Mouse (Mus musculus) lung, postnatal 0 days (tissue): ENCODE data around the gene Ramp1. TPM values are rescaled to one million over a fixed set of nuclear protein-coding genes. Genes with fewer than 3 reads are reported as not detected.

Source experiments
- ATAC-seq: fragments of 200-750 bp; cut with Nextera tagmentation; 2 replicates; pipeline ENCODE4 v1.8.0; 2017; ENCODE audit warnings: moderate library complexity
- DNase-seq: peaks from one replicate; pipeline ENCODE4 v3.0.0-alpha.2; 2016; ENCODE audit warnings: low spot score
- H3K27ac ChIP-seq: fragments of 300-500 bp; sonication (generic); 2 replicates; pipeline ENCODE4 v1.5.1; 2014; ENCODE audit warnings: antibody characterized with exemption, mild to moderate bottlenecking, low read length, mixed read lengths
- H3K27me3 ChIP-seq: fragments of 300-500 bp; sonication (generic); replicated peaks from 2 replicates; pipeline ENCODE4 v1.6.1; 2014; ENCODE audit warnings: low read length, mixed read lengths; ENCODE audit not compliant: insufficient read depth
- H3K36me3 ChIP-seq: fragments of 300-500 bp; sonication (generic); 2 replicates; pipeline ENCODE4 v1.6.1; 2014; ENCODE audit warnings: low read length, mixed read lengths; ENCODE audit not compliant: insufficient read depth
- H3K4me1 ChIP-seq: fragments of 300-500 bp; sonication (generic); 2 replicates; pipeline ENCODE4 v1.6.1; 2014; ENCODE audit warnings: antibody characterized with exemption, low read depth, low read length, mixed read lengths; ENCODE audit not compliant: insufficient read depth
- H3K4me2 ChIP-seq: fragments of 300-500 bp; sonication (generic); replicated peaks from 2 replicates; pipeline ENCODE4 v1.6.1; 2014; ENCODE audit warnings: low read depth, mild to moderate bottlenecking, low read length, moderate library complexity, mixed read lengths
- H3K4me3 ChIP-seq: fragments of 300-500 bp; sonication (generic); 2 replicates; pipeline ENCODE4 v1.5.1; 2014; ENCODE audit warnings: low read depth, low read length
- H3K9ac ChIP-seq: fragments of 300-500 bp; sonication (generic); replicated peaks from 2 replicates; pipeline ENCODE4 v1.6.1; 2014; ENCODE audit warnings: low read depth, mild to moderate bottlenecking
- H3K9me3 ChIP-seq: fragments of 300-500 bp; sonication (generic); 2 replicates; pipeline ENCODE4 v1.6.1; 2016; ENCODE audit warnings: low read length, mixed read lengths
- CTCF ChIP-seq: IDR thresholded peaks from 2 replicates; pipeline ENCODE4 v1.5.1; 2016; ENCODE audit warnings: antibody characterized with exemption, mild to moderate bottlenecking
- EP300 ChIP-seq: IDR thresholded peaks from 2 replicates; pipeline ENCODE4 v1.6.1; 2016; ENCODE audit warnings: antibody characterized with exemption, mild to moderate bottlenecking, control low read depth
- WGBS: fragments of 180-500 bp; shearing (Covaris S2); extraction: QIAGEN DNeasy Blood & Tissue Kit; methylation state at CpG from one replicate; pipeline ENCODE4 v1.1.7; 2014; 5-methylcytosine and 5-hydroxymethylcytosine counted together
- polyA plus RNA-seq: library from polyadenylated mRNA; unstranded; fragments of >200 nt; fragmentation: Nextera tagmentation; extraction: Ambion mirVana; gene quantifications from 2 replicates; pipeline ENCODE4 v1.2.1, GENCODE M21; 2015

The Ramp1 gene
- polyA plus RNA-seq, 1 experiment from 2014 or later, result 49.4 TPM

- H3K4me2 ChIP-seq, result no peak overlapping the region
- no peak for TF ChIP-seq EP300
- TF ChIP-seq CTCF, result no peak
- 0 out of 2 replicates have a peak, but pooled peaks cover 6% of the 10 kb centered on the region for H3K36me3 ChIP-seq
- no peak overlapping the region for H3K27ac ChIP-seq
- DNase-seq (no peak), ATAC-seq (no peak)
- 90% methylated on average over 7 of the region's 7 CpGs for WGBS
- no peak overlapping the region for H3K9ac ChIP-seq
- H3K4me3 ChIP-seq, result no peak overlapping the region
- no peaks in the 10 kb centered on the region for H3K9me3 ChIP-seq
- H3K27me3 ChIP-seq, result no peaks in the 10 kb centered on the region
- no peaks in the 10 kb centered on the region; the same call in 1 of the 2 replicates for H3K4me1 ChIP-seq
Measured at GRCm38 (mm10) chr1:91262508-91262907, 82.9 kb downstream of the Ramp1 start.

- DNase-seq, result no peak
- no peak overlapping the region for H3K9ac ChIP-seq
- H3K9me3 ChIP-seq, result no peaks in the 10 kb centered on the region
- no peaks in the 10 kb centered on the region for H3K27me3 ChIP-seq
- no peaks in the 10 kb centered on the region for H3K4me1 ChIP-seq
- H3K4me2 ChIP-seq, result no peak overlapping the region
- WGBS, result 82% methylated on average over 2 of the region's 2 CpGs
- ATAC-seq, result no peak
- no peak overlapping the region for H3K4me3 ChIP-seq
- TF ChIP-seq CTCF (no peak), EP300 (no peak)
- H3K27ac ChIP-seq, result no peak overlapping the region
- H3K36me3 ChIP-seq, result peaks cover 9% of the 10 kb centered on the region; the same call in 1 of the 2 replicates
Measured at GRCm38 (mm10) chr1:91272260-91272659, 92.6 kb downstream of the Ramp1 start.

Other genes starting within 250 kb of the Ramp1 start
- not detected in 2 replicates for gene Prlh, start 226.7 kb upstream of the Ramp1 start, polyA plus RNA-seq
- gene Rab17, start 210.2 kb upstream of the Ramp1 start, polyA plus RNA-seq, result 1.6 and 2.0 TPM in 2 replicates
- gene Lrrfip1, start 181.1 kb upstream of the Ramp1 start, polyA plus RNA-seq, result 83.1 and 101 TPM in 2 replicates
- gene Rbm44, start 34.7 kb upstream of the Ramp1 start, polyA plus RNA-seq, result 0.08 and 0.50 TPM in 2 replicates
- gene Ube2f, start 70.5 kb downstream of the Ramp1 start, polyA plus RNA-seq, result 55.5 and 58.3 TPM in 2 replicates
- 8.7 and 11.1 TPM in 2 replicates for gene Scly, start 118.5 kb downstream of the Ramp1 start, polyA plus RNA-seq
- gene Espnl, start 142.3 kb downstream of the Ramp1 start, polyA plus RNA-seq, result not detected in 2 replicates
- 0.62 and 0.87 TPM in 2 replicates for gene Klhl30, start 171.2 kb downstream of the Ramp1 start, polyA plus RNA-seq
- gene Erfe, start 186.6 kb downstream of the Ramp1 start, polyA plus RNA-seq, result 0.47 and 0.71 TPM in 2 replicates
- gene Ilkap, start 219.0 kb downstream of the Ramp1 start, polyA plus RNA-seq, result 90.5 and 94.0 TPM in 2 replicates
- gene Hes6, start 234.2 kb downstream of the Ramp1 start, polyA plus RNA-seq, result 63.7 and 75.1 TPM in 2 replicates